Mouse (Mus musculus): ENCODE data around the gene Tex10. TPM values are rescaled to one million over a fixed set of nuclear protein-coding genes. Genes with fewer than 3 reads are reported as not detected.
A peak's percentile ranks its signal among the peaks of the same experiment; 100 is the strongest.
"Not testable (repeated sequence)": the region's sequence is repeated elsewhere in the genome, so short reads cannot be mapped to it uniquely, and the experiment has no call there.

Tex10 gene
- total and polyA plus RNA-seq, 2 experiments from 2014 or later: 21.4 to 39.5 TPM

DNA sequence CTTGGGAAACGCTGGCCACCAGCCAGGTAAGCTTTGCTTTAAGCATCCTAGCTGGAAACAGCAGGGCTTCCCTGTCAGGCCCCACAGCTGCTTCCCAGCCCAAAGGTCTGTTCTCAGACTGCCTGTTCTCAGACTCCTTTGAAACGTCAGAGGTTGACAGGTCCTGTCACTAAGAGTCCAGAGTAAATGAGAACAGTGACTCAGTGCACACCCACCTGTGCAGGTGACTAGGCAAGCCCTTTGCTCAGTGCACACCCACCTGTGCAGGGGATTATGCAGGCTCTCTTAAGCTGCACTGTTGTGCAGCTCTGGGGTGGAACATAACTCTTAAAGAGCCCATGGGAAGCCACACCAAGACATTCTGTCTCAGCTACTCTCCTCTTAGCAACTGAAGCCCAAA lies 49.5 kb downstream of the Tex10 start:
- H3K36me3 ChIP-seq (ENCODE audit: insufficient read depth): peaks cover 12% of the 10 kb centered on the region
- no peak overlapping the region for H3K4me2 ChIP-seq (ENCODE audit: low read depth)
- H3K27me3 ChIP-seq (ENCODE audit: insufficient read depth, low read length): no peaks in the 10 kb centered on the region
- no peaks in the 10 kb centered on the region for H3K9me3 ChIP-seq (ENCODE audit: low read length)
- no peak overlapping the region for H3K27ac ChIP-seq (ENCODE audit: low read depth, low read length)
- TF ChIP-seq CTCF (IDR thresholded peaks at IDR 0.05; ENCODE audit: low read depth): no peak
- no peak for ATAC-seq
- H3K4me3 ChIP-seq (ENCODE audit: low read depth, low read length): no peak overlapping the region
- H3K4me1 ChIP-seq (ENCODE audit: insufficient read depth): no peaks in the 10 kb centered on the region
- H3K9ac ChIP-seq: no peak overlapping the region
- no peak for DNase-seq
- 57% methylated on average over 2 of the region's 2 CpGs for WGBS

DNA sequence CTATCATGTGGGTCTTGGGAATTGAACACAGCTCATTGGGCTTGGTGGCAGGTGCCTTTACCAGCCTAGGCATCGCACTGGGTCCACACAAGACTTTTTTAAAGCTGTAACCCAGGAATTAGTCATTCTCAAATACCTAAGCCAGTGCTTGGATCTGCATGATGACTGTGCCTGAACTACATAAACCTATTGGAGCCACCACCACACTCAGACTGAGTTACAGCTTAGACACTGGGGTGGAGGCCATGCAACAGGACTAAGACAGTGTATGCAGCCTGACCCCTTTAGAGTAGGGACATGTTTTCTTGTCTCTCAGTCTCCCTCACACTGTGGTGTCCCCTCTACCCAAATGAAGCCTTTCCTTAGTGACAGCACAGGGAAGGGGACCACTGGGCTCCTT lies 50.6 kb downstream of the Tex10 start:
- Histone ChIP-seq H3K27ac (ENCODE audit: low read depth, low read length) (no peak overlapping the region), H3K36me3 (ENCODE audit: insufficient read depth) (peaks cover 7% of the 10 kb centered on the region), H3K9ac (no peak overlapping the region), H3K9me3 (ENCODE audit: low read length) (no peaks in the 10 kb centered on the region), H3K4me2 (ENCODE audit: low read depth) (no peak overlapping the region), H3K4me1 (ENCODE audit: insufficient read depth) (no peaks in the 10 kb centered on the region), H3K4me3 (ENCODE audit: low read depth, low read length) (no peak overlapping the region), H3K27me3 (ENCODE audit: insufficient read depth, low read length) (no peaks in the 10 kb centered on the region)
- WGBS: 97% methylated on average over 1 of the region's 1 CpGs
- ATAC-seq (no peak), DNase-seq (no peak)
- TF ChIP-seq CTCF (IDR thresholded peaks at IDR 0.05; ENCODE audit: low read depth): no peak

- Histone ChIP-seq H3K4me1 (ENCODE audit: insufficient read depth) (no peaks in the 10 kb centered on the region), H3K36me3 (ENCODE audit: insufficient read depth) (peaks cover 7% of the 10 kb centered on the region), H3K9me3 (ENCODE audit: low read length) (no peaks in the 10 kb centered on the region), H3K27me3 (ENCODE audit: insufficient read depth, low read length) (no peaks in the 10 kb centered on the region), H3K4me2 (ENCODE audit: low read depth) (no peak overlapping the region), H3K9ac (no peak overlapping the region), H3K4me3 (ENCODE audit: low read depth, low read length) (no peak overlapping the region), H3K27ac (ENCODE audit: low read depth, low read length) (no peak overlapping the region)
- no peak for DNase-seq
- TF ChIP-seq CTCF (IDR thresholded peaks at IDR 0.05; ENCODE audit: low read depth): no peak
- no peak for ATAC-seq
- 93% methylated on average over 8 of the region's 8 CpGs for WGBS
Measured at GRCm38 (mm10) chr4:48418831-48419468, 54.3 kb downstream of the Tex10 start.

DNA sequence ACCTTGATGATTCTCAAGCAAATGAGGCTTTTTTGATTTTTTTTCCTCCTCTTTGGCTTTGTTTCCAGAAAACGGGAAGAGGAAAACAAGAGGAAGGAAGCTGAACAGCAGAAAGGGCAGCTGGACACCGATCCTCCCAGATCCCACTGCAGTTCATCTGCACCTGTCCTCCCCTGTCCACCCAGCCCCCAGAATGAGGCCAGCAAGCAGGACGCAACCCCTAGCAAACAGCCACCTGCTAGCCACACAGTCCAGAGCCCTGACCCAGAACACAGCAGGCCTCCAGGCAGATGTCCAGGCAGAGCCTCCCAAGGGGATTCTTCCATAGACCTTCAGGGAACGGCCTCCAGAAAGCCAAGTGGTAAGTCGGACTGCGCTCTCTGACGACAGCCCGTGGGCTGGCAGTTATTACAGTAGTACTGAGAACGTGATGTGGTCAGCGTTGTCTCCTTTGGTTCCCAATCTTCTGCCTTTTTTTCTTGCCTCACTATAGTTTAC lies 57.4 kb downstream of the Tex10 start:
- Histone ChIP-seq H3K27ac (ENCODE audit: low read depth, low read length) (no peak overlapping the region), H3K9me3 (ENCODE audit: low read length) (no peaks in the 10 kb centered on the region), H3K9ac (no peak overlapping the region), H3K36me3 (ENCODE audit: insufficient read depth) (no peaks in the 10 kb centered on the region), H3K4me2 (ENCODE audit: low read depth) (no peak overlapping the region), H3K4me1 (ENCODE audit: insufficient read depth) (no peaks in the 10 kb centered on the region), H3K27me3 (ENCODE audit: insufficient read depth, low read length) (no peaks in the 10 kb centered on the region), H3K4me3 (ENCODE audit: low read depth, low read length) (no peak overlapping the region)
- no peak for ATAC-seq
- 88% methylated on average over 10 of the region's 10 CpGs for WGBS
- no peak for TF ChIP-seq CTCF (IDR thresholded peaks at IDR 0.05; ENCODE audit: low read depth)
- DNase-seq: no peak

- no peak overlapping the region for H3K4me2 ChIP-seq (ENCODE audit: low read depth)
- no peak overlapping the region for H3K4me3 ChIP-seq (ENCODE audit: low read depth, low read length)
- WGBS: 91% methylated on average over 8 of the region's 8 CpGs
Measured at GRCm38 (mm10) chr4:48413473-48413872, 59.8 kb downstream of the Tex10 start.

DNA sequence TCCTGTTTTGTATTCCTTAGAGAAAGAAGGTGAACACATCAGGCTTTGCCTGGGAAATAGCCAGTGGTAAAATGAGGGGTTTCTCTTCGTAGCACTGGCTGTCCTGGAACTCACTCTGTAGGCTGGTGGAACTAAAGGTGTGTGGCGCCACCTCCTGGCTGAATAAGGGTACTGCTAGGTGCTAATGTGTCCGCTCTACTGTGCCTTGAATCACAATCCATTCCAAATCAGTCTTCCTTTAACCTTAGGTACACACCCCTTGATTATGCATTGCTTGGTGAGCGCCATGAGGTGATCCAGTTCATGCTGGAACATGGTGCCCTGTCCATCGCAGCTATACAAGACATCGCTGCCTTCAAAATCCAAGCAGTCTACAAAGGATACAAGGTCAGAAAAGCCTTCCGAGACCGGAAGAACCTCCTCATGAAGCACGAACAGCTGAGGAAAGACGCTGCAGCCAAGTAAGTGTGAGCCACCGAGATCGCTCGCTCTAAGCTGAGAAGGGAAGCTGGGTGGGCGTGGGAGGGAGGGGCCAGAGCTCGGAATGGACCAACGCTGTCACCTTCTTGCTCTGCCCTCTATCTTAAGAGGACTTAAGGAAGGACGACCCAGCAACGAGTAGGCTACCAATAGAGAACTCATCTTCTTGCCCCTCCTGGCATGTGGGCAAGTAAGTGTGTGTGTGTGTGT lies 65.8 kb downstream of the Tex10 start:
- WGBS: 52% methylated on average over 18 of the region's 18 CpGs
- no peaks in the 10 kb centered on the region for H3K9me3 ChIP-seq (ENCODE audit: low read length)

More at GRCm38 (mm10) chr4:48413473-48413872, 59.8 kb downstream of the Tex10 start:
- Histone ChIP-seq H3K9ac (no peak overlapping the region), H3K4me1 (ENCODE audit: insufficient read depth) (no peaks in the 10 kb centered on the region), H3K9me3 (ENCODE audit: low read length) (no peaks in the 10 kb centered on the region), H3K27me3 (ENCODE audit: insufficient read depth, low read length) (no peaks in the 10 kb centered on the region), H3K27ac (ENCODE audit: low read depth, low read length) (no peak overlapping the region), H3K36me3 (ENCODE audit: insufficient read depth) (no peaks in the 10 kb centered on the region)
- no peak for ATAC-seq
- DNase-seq: no peak
- TF ChIP-seq CTCF (IDR thresholded peaks at IDR 0.05; ENCODE audit: low read depth): no peak

GRCm38 (mm10) chr4:48405724-48406491 lies 67.4 kb downstream of the Tex10 start:
- H3K9ac ChIP-seq; H3K36me3 ChIP-seq (ENCODE audit: insufficient read depth); H3K4me2 ChIP-seq (ENCODE audit: low read depth); H3K9me3 ChIP-seq (ENCODE audit: low read length); H3K4me3 ChIP-seq (ENCODE audit: low read depth, low read length); H3K27ac ChIP-seq (ENCODE audit: low read depth, low read length); H3K27me3 ChIP-seq (ENCODE audit: insufficient read depth, low read length); DNase-seq; ATAC-seq; H3K4me1 ChIP-seq (ENCODE audit: insufficient read depth): not testable (repeated sequence)
- WGBS: 91% methylated on average over 9 of the region's 10 CpGs

More for the DNA sequence above, 65.8 kb downstream of the Tex10 start:
- ATAC-seq (peak; percentile 42), DNase-seq (peak; percentile 76)
- Histone ChIP-seq H3K4me1 (ENCODE audit: insufficient read depth) (no peaks in the 10 kb centered on the region; the same call in 1 of the 2 replicates), H3K36me3 (ENCODE audit: insufficient read depth) (no peaks in the 10 kb centered on the region), H3K4me2 (ENCODE audit: low read depth) (peak overlapping the region; percentile 13; the same call in 1 of the 2 replicates), H3K4me3 (ENCODE audit: low read depth, low read length) (no peak overlapping the region), H3K9ac (no peak overlapping the region), H3K27ac (ENCODE audit: low read depth, low read length) (no peak overlapping the region), H3K27me3 (ENCODE audit: insufficient read depth, low read length) (no peaks in the 10 kb centered on the region)
- TF ChIP-seq CTCF (IDR thresholded peaks at IDR 0.05; ENCODE audit: low read depth): peak; percentile 91

All from forebrain, postnatal 0 days (tissue).